Mouse (Mus musculus): ENCODE results near the gene Chl1. TPM values are rescaled to one million over a fixed set of nuclear protein-coding genes. Genes with fewer than 3 reads are reported as not detected.

Gene Chl1
- total and polyA plus RNA-seq, 2 experiments from 2014 or later = 3.2 TPM; not detected in 1

DNA sequence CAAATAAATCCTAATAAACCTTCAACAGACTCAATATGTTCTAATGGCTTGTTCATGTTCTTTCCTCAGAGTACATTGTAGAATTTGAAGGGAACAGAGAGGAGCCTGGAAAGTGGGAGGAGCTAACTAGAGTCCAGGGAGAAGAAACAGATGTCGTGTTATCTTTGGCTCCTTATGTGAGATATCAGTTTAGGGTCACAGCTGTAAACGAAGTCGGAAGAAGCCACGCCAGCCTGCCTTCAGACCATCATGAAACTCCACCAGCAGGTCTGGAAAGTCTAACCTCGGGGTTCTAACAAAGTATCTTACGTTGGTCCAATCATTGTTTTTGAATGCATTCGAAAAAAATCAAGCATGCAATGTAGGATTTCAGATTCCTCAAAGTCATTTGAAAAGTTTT is 189.9 kb downstream of the Chl1 start:
- no peaks in the 10 kb centered on the region for H3K36me3 ChIP-seq (replicated peaks; ENCODE audit: control insufficient read depth, insufficient read depth, low read length)
- H3K27me3 ChIP-seq (ENCODE audit: control insufficient read depth, insufficient read depth, low read length) = no peaks in the 10 kb centered on the region
- no peaks in the 10 kb centered on the region for H3K4me1 ChIP-seq (ENCODE audit: control insufficient read depth, insufficient read depth)
- no peak overlapping the region for H3K4me3 ChIP-seq (ENCODE audit: low read depth, low read length)
- no peak for ATAC-seq (ENCODE audit: insufficient read depth, low read depth)
- no peak overlapping the region for H3K27ac ChIP-seq (ENCODE audit: low read depth)
- H3K4me2 ChIP-seq (ENCODE audit: low read depth, low read length) = no peak overlapping the region
- no peak for DNase-seq (ENCODE audit: low spot score)
- 25% methylated on average over 7 of the region's 7 CpGs for WGBS
- no peak for TF ChIP-seq CTCF (IDR thresholded peaks at IDR 0.05; ENCODE audit: low read depth)
- no peak for TF ChIP-seq EP300 (IDR thresholded peaks at IDR 0.05; ENCODE audit: low read depth)
- no peaks in the 10 kb centered on the region for H3K9me3 ChIP-seq (replicated peaks; ENCODE audit: control insufficient read depth, low read length)
- H3K9ac ChIP-seq (replicated peaks; ENCODE audit: low read depth, low read length) = no peak overlapping the region

GRCm38 (mm10) chr6:103706366-103706765 is 196.0 kb downstream of the Chl1 start:
- Histone ChIP-seq H3K4me2 (ENCODE audit: low read depth, low read length) (no peak overlapping the region), H3K9me3 (replicated peaks; ENCODE audit: control insufficient read depth, low read length) (no peaks in the 10 kb centered on the region), H3K36me3 (replicated peaks; ENCODE audit: control insufficient read depth, insufficient read depth, low read length) (no peaks in the 10 kb centered on the region), H3K4me3 (ENCODE audit: low read depth, low read length) (no peak overlapping the region), H3K4me1 (ENCODE audit: control insufficient read depth, insufficient read depth) (no peaks in the 10 kb centered on the region), H3K27me3 (ENCODE audit: control insufficient read depth, insufficient read depth, low read length) (no peaks in the 10 kb centered on the region), H3K9ac (replicated peaks; ENCODE audit: low read depth, low read length) (no peak overlapping the region), H3K27ac (ENCODE audit: low read depth) (no peak overlapping the region)
- ATAC-seq (ENCODE audit: insufficient read depth, low read depth) = no peak
- no peak for DNase-seq (ENCODE audit: low spot score)
- no peak for TF ChIP-seq CTCF (IDR thresholded peaks at IDR 0.05; ENCODE audit: low read depth)
- TF ChIP-seq EP300 (IDR thresholded peaks at IDR 0.05; ENCODE audit: low read depth) = no peak
- 71% methylated on average over 3 of the region's 3 CpGs for WGBS

DNA sequence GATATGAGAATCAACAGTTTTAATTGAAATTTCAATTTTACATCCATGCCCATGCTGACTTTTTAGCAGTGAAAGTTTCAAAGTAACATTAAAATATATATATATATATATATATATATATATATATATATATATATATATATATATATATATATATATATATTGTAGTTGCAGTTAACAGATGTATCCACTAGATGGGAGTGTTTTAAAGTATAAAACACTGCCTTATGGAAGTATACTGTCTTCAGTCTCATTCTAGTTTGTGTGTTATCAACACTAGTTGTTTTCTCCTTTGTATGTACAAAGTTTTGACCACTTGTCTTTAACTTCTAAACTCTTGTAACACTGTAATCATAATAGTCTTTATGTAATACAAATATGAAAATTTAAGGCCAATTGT is 228.9 kb downstream of the Chl1 start:
- Histone ChIP-seq H3K4me3 (ENCODE audit: low read depth, low read length) (no peak overlapping the region), H3K4me2 (ENCODE audit: low read depth, low read length) (no peak overlapping the region), H3K36me3 (replicated peaks; ENCODE audit: control insufficient read depth, insufficient read depth, low read length) (no peaks in the 10 kb centered on the region), H3K9me3 (replicated peaks; ENCODE audit: control insufficient read depth, low read length) (no peaks in the 10 kb centered on the region), H3K9ac (replicated peaks; ENCODE audit: low read depth, low read length) (no peak overlapping the region), H3K4me1 (ENCODE audit: control insufficient read depth, insufficient read depth) (no peaks in the 10 kb centered on the region), H3K27ac (ENCODE audit: low read depth) (no peak overlapping the region), H3K27me3 (ENCODE audit: control insufficient read depth, insufficient read depth, low read length) (no peaks in the 10 kb centered on the region)
- ATAC-seq (ENCODE audit: insufficient read depth, low read depth) (no peak), DNase-seq (ENCODE audit: low spot score) (no peak)
- TF ChIP-seq EP300 (IDR thresholded peaks at IDR 0.05; ENCODE audit: low read depth) = no peak
- no peak for TF ChIP-seq CTCF (IDR thresholded peaks at IDR 0.05; ENCODE audit: low read depth)

- H3K4me2 ChIP-seq (ENCODE audit: low read depth, low read length) = no peak overlapping the region
- no peak overlapping the region for H3K4me3 ChIP-seq (ENCODE audit: low read depth, low read length)
- H3K27ac ChIP-seq (ENCODE audit: low read depth) = no peak overlapping the region
- no peaks in the 10 kb centered on the region for H3K27me3 ChIP-seq (ENCODE audit: control insufficient read depth, insufficient read depth, low read length)
- no peak for ATAC-seq (ENCODE audit: insufficient read depth, low read depth)
- TF ChIP-seq EP300 (IDR thresholded peaks at IDR 0.05; ENCODE audit: low read depth) (no peak), CTCF (IDR thresholded peaks at IDR 0.05; ENCODE audit: low read depth) (peak; percentile 8; the same call in 1 of the 2 replicates)
- no peaks in the 10 kb centered on the region for H3K36me3 ChIP-seq (replicated peaks; ENCODE audit: control insufficient read depth, insufficient read depth, low read length)
- 46% methylated on average over 3 of the region's 3 CpGs for WGBS
- no peak for DNase-seq (ENCODE audit: low spot score)
- no peaks in the 10 kb centered on the region for H3K9me3 ChIP-seq (replicated peaks; ENCODE audit: control insufficient read depth, low read length)
- H3K9ac ChIP-seq (replicated peaks; ENCODE audit: low read depth, low read length) = no peak overlapping the region
- H3K4me1 ChIP-seq (ENCODE audit: control insufficient read depth, insufficient read depth) = no peaks in the 10 kb centered on the region
Measured at GRCm38 (mm10) chr6:103742784-103743183, 232.4 kb downstream of the Chl1 start.

DNA sequence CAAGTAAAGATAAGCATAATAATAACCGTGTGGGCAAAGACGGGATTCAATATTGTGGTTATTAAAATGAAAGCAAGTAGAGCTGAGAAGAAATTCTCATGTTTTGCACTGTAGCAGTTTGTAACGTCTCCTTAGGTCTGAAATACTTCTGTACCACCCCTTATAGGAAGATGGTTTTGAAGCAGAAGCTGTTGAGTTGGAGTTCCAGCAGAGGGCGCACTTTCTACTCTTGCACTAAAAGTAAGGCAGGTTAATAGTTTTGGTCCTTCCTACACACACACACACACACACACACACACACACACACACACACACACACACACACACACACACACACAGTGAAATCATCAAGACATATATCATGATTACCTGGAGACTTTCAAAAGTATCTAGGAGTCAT is 235.7 kb downstream of the Chl1 start:
- no peak overlapping the region for H3K4me2 ChIP-seq (ENCODE audit: low read depth, low read length)
- no peak overlapping the region for H3K4me3 ChIP-seq (ENCODE audit: low read depth, low read length)
- 19% methylated on average over 4 of the region's 4 CpGs for WGBS
- no peak overlapping the region for H3K9ac ChIP-seq (replicated peaks; ENCODE audit: low read depth, low read length)
- H3K27me3 ChIP-seq (ENCODE audit: control insufficient read depth, insufficient read depth, low read length) = no peaks in the 10 kb centered on the region
- no peaks in the 10 kb centered on the region for H3K36me3 ChIP-seq (replicated peaks; ENCODE audit: control insufficient read depth, insufficient read depth, low read length)
- DNase-seq (ENCODE audit: low spot score) (no peak), ATAC-seq (ENCODE audit: insufficient read depth, low read depth) (no peak)
- H3K27ac ChIP-seq (ENCODE audit: low read depth) = no peak overlapping the region
- H3K4me1 ChIP-seq (ENCODE audit: control insufficient read depth, insufficient read depth) = no peaks in the 10 kb centered on the region
- no peaks in the 10 kb centered on the region for H3K9me3 ChIP-seq (replicated peaks; ENCODE audit: control insufficient read depth, low read length)
- no peak for TF ChIP-seq CTCF (IDR thresholded peaks at IDR 0.05; ENCODE audit: low read depth)
- no peak for TF ChIP-seq EP300 (IDR thresholded peaks at IDR 0.05; ENCODE audit: low read depth)

- no peak for TF ChIP-seq CTCF (IDR thresholded peaks at IDR 0.05; ENCODE audit: low read depth)
- TF ChIP-seq EP300 (IDR thresholded peaks at IDR 0.05; ENCODE audit: low read depth) = no peak
- Histone ChIP-seq H3K9ac (replicated peaks; ENCODE audit: low read depth, low read length) (no peak overlapping the region), H3K4me1 (ENCODE audit: control insufficient read depth, insufficient read depth) (no peaks in the 10 kb centered on the region), H3K9me3 (replicated peaks; ENCODE audit: control insufficient read depth, low read length) (no peaks in the 10 kb centered on the region; the same call in 1 of the 2 replicates), H3K4me2 (ENCODE audit: low read depth, low read length) (no peak overlapping the region), H3K36me3 (replicated peaks; ENCODE audit: control insufficient read depth, insufficient read depth, low read length) (no peaks in the 10 kb centered on the region), H3K4me3 (ENCODE audit: low read depth, low read length) (no peak overlapping the region), H3K27ac (ENCODE audit: low read depth) (no peak overlapping the region), H3K27me3 (ENCODE audit: control insufficient read depth, insufficient read depth, low read length) (no peaks in the 10 kb centered on the region)
- ATAC-seq (ENCODE audit: insufficient read depth, low read depth) (no peak), DNase-seq (ENCODE audit: low spot score) (no peak)
- whole genome bisulfite sequencing = 56% methylated on average over 16 of the region's 16 CpGs
Measured at GRCm38 (mm10) chr6:103749122-103749773, 238.9 kb downstream of the Chl1 start.
